Mouse (Mus musculus): ENCODE data around the gene Kcne1l.

GRCm38 (mm10) chrX:142310431-142310830, 4.3 kb upstream of the Kcne1l start:
- TF ChIP-seq CTCF (IDR thresholded peaks at IDR 0.05; ENCODE audit: borderline replicate concordance, extremely low read depth, insufficient read depth, insufficient read length) = no peak
- TF ChIP-seq POLR2A (IDR thresholded peaks at IDR 0.05; ENCODE audit: borderline replicate concordance, extremely low read depth, insufficient read depth, insufficient read length, poor library complexity, severe bottlenecking) = no peak

Measured in brain, embryonic 14.5 days (tissue).